Mouse (Mus musculus) megakaryocyte, embryonic 14.5 days (primary cell): ENCODE measurements around the gene Grrp1.

ENCODE experiments used
- FLI1 ChIP-seq: IDR thresholded peaks from 2 replicates; pipeline ENCODE4 v1.6.1; 2012; ENCODE audit warnings: low read length, inconsistent platforms, mixed read lengths
- GATA1 ChIP-seq: IDR thresholded peaks from 3 replicates; pipeline ENCODE4 v1.6.1; 2012; ENCODE audit warnings: mixed read lengths, low read length, inconsistent platforms, borderline replicate concordance

DNA sequence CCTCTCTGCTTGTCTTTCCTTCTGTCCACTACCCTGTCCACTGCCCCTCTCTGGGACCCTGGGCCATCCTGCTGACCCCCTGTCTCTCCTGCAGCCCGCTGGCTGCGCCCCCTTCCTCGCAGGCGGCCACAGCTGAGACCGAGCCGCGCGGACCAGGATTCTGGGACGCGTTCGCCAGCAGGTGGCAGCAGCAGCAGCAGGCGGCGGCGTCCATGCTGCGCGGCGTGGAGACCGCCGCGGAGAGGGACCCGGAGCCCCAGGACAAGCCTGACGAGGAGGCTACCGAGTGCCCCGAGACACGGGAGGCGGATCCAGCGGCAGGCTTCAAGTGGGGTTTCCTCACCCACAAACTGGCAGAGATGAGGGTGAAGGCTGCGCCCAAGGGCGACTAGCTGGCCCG lies 4.3 kb downstream of the Grrp1 start:
- no peak for TF ChIP-seq GATA1
- TF ChIP-seq FLI1: no peak
